Mouse (Mus musculus): Measurements from ENCODE around the gene Rundc3a. TPM values are rescaled to one million over a fixed set of nuclear protein-coding genes. Genes with fewer than 3 reads are reported as not detected.
"Not testable (repeated sequence)": the region's sequence is repeated elsewhere in the genome, so short reads cannot be mapped to it uniquely, and the experiment has no call there.

The Rundc3a gene
- polyA plus RNA-seq, 1 experiment: 4.0 TPM

GRCm38 (mm10) chr11:102408888-102409794 lies 15.9 kb downstream of the Rundc3a start:
- WGBS: 52% methylated on average over 15 of the region's 15 CpGs
- H3K27ac ChIP-seq (ENCODE audit: insufficient read depth, low read length): peak overlapping the region; percentile 56; the same call in 1 of the 2 replicates
- no peak for DNase-seq (ENCODE audit: low read depth in 1 of 2, low spot score in 2 of 2)
- no peaks in the 10 kb centered on the region for H3K27me3 ChIP-seq (ENCODE audit: control insufficient read depth, insufficient read depth, low read length)
- TF ChIP-seq POLR2A (IDR thresholded peaks at IDR 0.05; ENCODE audit: low read depth, low read length) (no peak), CTCF (IDR thresholded peaks at IDR 0.05; ENCODE audit: extremely low read depth, insufficient read depth, insufficient read length, insufficient replicate concordance) (no peak)
- peak overlapping the region; percentile 99 for H3K4me3 ChIP-seq (ENCODE audit: extremely low read depth, insufficient read depth, insufficient read length)
- no peaks in the 10 kb centered on the region for H3K4me1 ChIP-seq (ENCODE audit: control insufficient read depth, insufficient read depth, insufficient read length)
- H3K36me3 ChIP-seq (ENCODE audit: control insufficient read depth, insufficient read depth, low read length): no peaks in the 10 kb centered on the region

DNA sequence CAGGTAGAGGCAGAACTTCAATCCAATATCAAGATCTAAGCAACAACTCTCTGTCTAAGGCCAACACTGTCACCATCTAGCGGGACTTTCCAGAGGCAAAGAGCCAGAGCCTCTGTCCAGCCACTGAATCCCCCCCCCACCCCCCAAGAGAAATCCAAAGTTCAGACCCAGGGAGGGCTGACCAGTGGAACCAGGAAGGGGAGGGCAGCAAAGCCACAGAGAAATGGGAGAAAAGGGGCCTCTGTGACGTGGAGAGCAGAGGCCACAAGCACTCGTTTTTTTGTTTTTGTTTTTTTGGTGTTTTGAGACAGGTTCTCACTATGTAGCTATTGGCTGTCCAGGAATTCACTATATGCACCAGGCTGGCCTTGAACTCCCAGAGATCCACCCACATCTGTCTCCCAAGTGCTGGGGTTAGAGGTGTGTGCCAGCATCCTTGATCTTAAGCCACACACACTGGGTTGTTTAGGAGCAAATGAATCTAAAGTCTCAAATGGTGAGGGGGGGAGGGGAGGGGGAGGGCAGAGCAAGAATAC lies 16.7 kb downstream of the Rundc3a start:
- Histone ChIP-seq H3K4me1 (ENCODE audit: control insufficient read depth, insufficient read depth, insufficient read length) (no peaks in the 10 kb centered on the region), H3K4me3 (ENCODE audit: extremely low read depth, insufficient read depth, insufficient read length) (no peak overlapping the region), H3K36me3 (ENCODE audit: control insufficient read depth, insufficient read depth, low read length) (no peaks in the 10 kb centered on the region), H3K27ac (ENCODE audit: insufficient read depth, low read length) (no peak overlapping the region), H3K27me3 (ENCODE audit: control insufficient read depth, insufficient read depth, low read length) (no peaks in the 10 kb centered on the region)
- TF ChIP-seq POLR2A (IDR thresholded peaks at IDR 0.05; ENCODE audit: low read depth, low read length) (no peak), CTCF (IDR thresholded peaks at IDR 0.05; ENCODE audit: extremely low read depth, insufficient read depth, insufficient read length, insufficient replicate concordance) (no peak)
- no peak for DNase-seq (ENCODE audit: low read depth in 1 of 2, low spot score in 2 of 2)
- WGBS: 84% methylated on average over 3 of the region's 3 CpGs

GRCm38 (mm10) chr11:102410345-102410744 lies 17.1 kb downstream of the Rundc3a start:
- not testable (repeated sequence) for H3K36me3 ChIP-seq (ENCODE audit: control insufficient read depth, insufficient read depth, low read length); H3K27me3 ChIP-seq (ENCODE audit: control insufficient read depth, insufficient read depth, low read length); H3K27ac ChIP-seq (ENCODE audit: insufficient read depth, low read length); H3K4me1 ChIP-seq (ENCODE audit: control insufficient read depth, insufficient read depth, insufficient read length); DNase-seq (ENCODE audit: low read depth in 1 of 2, low spot score in 2 of 2); H3K4me3 ChIP-seq (ENCODE audit: extremely low read depth, insufficient read depth, insufficient read length)
- 93% methylated on average over 3 of the region's 3 CpGs for WGBS

GRCm38 (mm10) chr11:102411061-102411460 lies 17.9 kb downstream of the Rundc3a start:
- TF ChIP-seq POLR2A (IDR thresholded peaks at IDR 0.05; ENCODE audit: low read depth, low read length) (no peak), CTCF (IDR thresholded peaks at IDR 0.05; ENCODE audit: extremely low read depth, insufficient read depth, insufficient read length, insufficient replicate concordance) (no peak)
- Histone ChIP-seq H3K27me3 (ENCODE audit: control insufficient read depth, insufficient read depth, low read length) (no peaks in the 10 kb centered on the region), H3K36me3 (ENCODE audit: control insufficient read depth, insufficient read depth, low read length) (no peaks in the 10 kb centered on the region), H3K4me1 (ENCODE audit: control insufficient read depth, insufficient read depth, insufficient read length) (no peaks in the 10 kb centered on the region), H3K4me3 (ENCODE audit: extremely low read depth, insufficient read depth, insufficient read length) (no peak overlapping the region), H3K27ac (ENCODE audit: insufficient read depth, low read length) (no peak overlapping the region)
- DNase-seq (ENCODE audit: low read depth in 1 of 2, low spot score in 2 of 2): no peak
- WGBS: 88% methylated on average over 3 of the region's 3 CpGs

- no peaks in the 10 kb centered on the region for H3K4me1 ChIP-seq (ENCODE audit: control insufficient read depth, insufficient read depth, insufficient read length)
- no peaks in the 10 kb centered on the region for H3K27me3 ChIP-seq (ENCODE audit: control insufficient read depth, insufficient read depth, low read length)
- 9% methylated on average over 11 of the region's 11 CpGs for WGBS
- H3K36me3 ChIP-seq (ENCODE audit: control insufficient read depth, insufficient read depth, low read length): no peaks in the 10 kb centered on the region
- H3K27ac ChIP-seq (ENCODE audit: insufficient read depth, low read length): no peak overlapping the region
- no peak for TF ChIP-seq POLR2A (IDR thresholded peaks at IDR 0.05; ENCODE audit: low read depth, low read length)
- peak; percentile 89; the same call in 1 of the 2 replicates for TF ChIP-seq CTCF (IDR thresholded peaks at IDR 0.05; ENCODE audit: extremely low read depth, insufficient read depth, insufficient read length, insufficient replicate concordance)
- DNase-seq (ENCODE audit: low read depth in 1 of 2, low spot score in 2 of 2): peak; percentile 68 to 81
- H3K4me3 ChIP-seq (ENCODE audit: extremely low read depth, insufficient read depth, insufficient read length): no peak overlapping the region
These were observed 18.5 kb downstream of the Rundc3a start for GRCm38 (mm10) chr11:102411704-102412103.

GRCm38 (mm10) chr11:102413059-102413458 lies 19.9 kb downstream of the Rundc3a start:
- Histone ChIP-seq H3K36me3 (ENCODE audit: control insufficient read depth, insufficient read depth, low read length) (no peaks in the 10 kb centered on the region), H3K27me3 (ENCODE audit: control insufficient read depth, insufficient read depth, low read length) (no peaks in the 10 kb centered on the region), H3K4me1 (ENCODE audit: control insufficient read depth, insufficient read depth, insufficient read length) (no peaks in the 10 kb centered on the region), H3K27ac (ENCODE audit: insufficient read depth, low read length) (no peak overlapping the region), H3K4me3 (ENCODE audit: extremely low read depth, insufficient read depth, insufficient read length) (no peak overlapping the region)
- WGBS: 88% methylated on average over 8 of the region's 8 CpGs
- TF ChIP-seq POLR2A (IDR thresholded peaks at IDR 0.05; ENCODE audit: low read depth, low read length): no peak
- no peak for TF ChIP-seq CTCF (IDR thresholded peaks at IDR 0.05; ENCODE audit: extremely low read depth, insufficient read depth, insufficient read length, insufficient replicate concordance)
- no peak for DNase-seq (ENCODE audit: low read depth in 1 of 2, low spot score in 2 of 2)
